Mouse (Mus musculus) stomach, embryonic 16.5 days (tissue): Measurements from ENCODE around the gene Zbtb42. TPM values are rescaled to one million over a fixed set of nuclear protein-coding genes. Genes with fewer than 3 reads are reported as not detected.

Source experiments
- ATAC-seq: fragments of 200-750 bp; cut with Nextera tagmentation; 2 replicates; pipeline ENCODE4 v1.8.0; 2017; ENCODE audit warnings: moderate number of reproducible peaks, moderate TSS enrichment; ENCODE audit not compliant: insufficient read depth, low FRiP score
- H3K27ac ChIP-seq: fragments of 300-500 bp; sonication (generic); 2 replicates; pipeline ENCODE4 v1.5.1; 2014; ENCODE audit warnings: low read length
- H3K27me3 ChIP-seq: fragments of 300-500 bp; sonication (generic); 2 replicates; pipeline ENCODE4 v1.6.1; 2014; ENCODE audit warnings: low read length, control low read depth, mixed read lengths; ENCODE audit not compliant: control insufficient read depth, insufficient read depth
- H3K36me3 ChIP-seq: fragments of 300-500 bp; sonication (generic); 2 replicates; pipeline ENCODE4 v1.6.1; 2014; ENCODE audit warnings: low read length; ENCODE audit not compliant: control insufficient read depth, insufficient read depth
- H3K4me1 ChIP-seq: fragments of 300-500 bp; sonication (generic); 2 replicates; pipeline ENCODE4 v1.6.1; 2014; ENCODE audit warnings: low read length, control low read depth, mixed read lengths; ENCODE audit not compliant: control insufficient read depth, insufficient read depth
- H3K4me2 ChIP-seq: fragments of 300-500 bp; sonication (generic); 2 replicates; pipeline ENCODE4 v1.6.1; 2014; ENCODE audit warnings: low read depth, low read length, mixed read lengths
- H3K4me3 ChIP-seq: fragments of 300-500 bp; sonication (generic); replicated peaks from 2 replicates; pipeline ENCODE4 v1.5.1; 2014; ENCODE audit warnings: mild to moderate bottlenecking, low read length
- H3K9ac ChIP-seq: fragments of 300-500 bp; sonication (generic); 2 replicates; pipeline ENCODE4 v1.6.1; 2014; ENCODE audit warnings: low read length
- H3K9me3 ChIP-seq: fragments of 300-500 bp; sonication (generic); replicated peaks from 2 replicates; pipeline ENCODE4 v1.6.1; 2016; ENCODE audit warnings: low read length, control low read depth; ENCODE audit not compliant: control insufficient read depth
- WGBS: fragments of 180-500 bp; shearing (Covaris S2); extraction: QIAGEN DNeasy Blood & Tissue Kit; methylation state at CpG from one replicate; pipeline ENCODE4 v1.1.7; 2014; 5-methylcytosine and 5-hydroxymethylcytosine counted together
- polyA plus RNA-seq: library from polyadenylated mRNA; unstranded; fragments of >200 nt; fragmentation: Nextera tagmentation; extraction: Ambion mirVana; gene quantifications from 2 replicates; pipeline ENCODE4 v1.2.1, GENCODE M21; 2015

The Zbtb42 gene
- polyA plus RNA-seq, 1 experiment from 2014 or later = 9.7 TPM

- 32% methylated on average over 7 of the region's 7 CpGs for WGBS
- H3K9ac ChIP-seq = no peak overlapping the region
- H3K4me3 ChIP-seq = no peak overlapping the region
- ATAC-seq = no peak
- no peaks in the 10 kb centered on the region for H3K9me3 ChIP-seq
- H3K27me3 ChIP-seq = no peaks in the 10 kb centered on the region
- H3K4me1 ChIP-seq = 0 out of 2 replicates have a peak, but pooled peaks cover 3% of the 10 kb centered on the region
- H3K36me3 ChIP-seq = no peaks in the 10 kb centered on the region
- H3K27ac ChIP-seq = no peak overlapping the region
- H3K4me2 ChIP-seq = no peak overlapping the region
Observed at GRCm38 (mm10) chr12:112717140-112717539, 38.5 kb downstream of the Zbtb42 start.

GRCm38 (mm10) chr12:112718995-112719394, 40.4 kb downstream of the Zbtb42 start:
- H3K36me3 ChIP-seq = no peaks in the 10 kb centered on the region
- H3K27me3 ChIP-seq = no peaks in the 10 kb centered on the region
- no peak overlapping the region for H3K4me3 ChIP-seq
- ATAC-seq = no peak
- H3K4me1 ChIP-seq = peaks cover 10% of the 10 kb centered on the region
- H3K9ac ChIP-seq = no peak overlapping the region
- H3K9me3 ChIP-seq = no peaks in the 10 kb centered on the region
- no peak overlapping the region for H3K4me2 ChIP-seq
- H3K27ac ChIP-seq = no peak overlapping the region
- WGBS = 56% methylated on average over 5 of the region's 5 CpGs

- 50% methylated on average over 6 of the region's 6 CpGs for WGBS
- H3K4me1 ChIP-seq = peaks cover 18% of the 10 kb centered on the region
- ATAC-seq = no peak
Observed at GRCm38 (mm10) chr12:112720216-112720615, 41.6 kb downstream of the Zbtb42 start, which contains the start of gene Cep170b. Gene Cep170b (plus strand): TSS chr12:112720455.

GRCm38 (mm10) chr12:112720890-112721423, 42.3 kb downstream of the Zbtb42 start:
- Histone ChIP-seq H3K36me3 (no peaks in the 10 kb centered on the region), H3K9me3 (no peaks in the 10 kb centered on the region), H3K4me2 (peak overlapping the region; percentile 85), H3K27ac (peak overlapping the region; percentile 93), H3K4me1 (peaks cover 18% of the 10 kb centered on the region), H3K27me3 (no peaks in the 10 kb centered on the region), H3K4me3 (peak overlapping the region; percentile 73), H3K9ac (peak overlapping the region; percentile 90)
- 39% methylated on average over 12 of the region's 12 CpGs for WGBS
- ATAC-seq = no peak

More at GRCm38 (mm10) chr12:112720216-112720615, 41.6 kb downstream of the Zbtb42 start, which contains the start of gene Cep170b:
- no peaks in the 10 kb centered on the region for H3K9me3 ChIP-seq
- H3K27me3 ChIP-seq = no peaks in the 10 kb centered on the region
- H3K4me3 ChIP-seq = peak within 1 kb of the TSS; percentile 73
- H3K9ac ChIP-seq = peak within 1 kb of the TSS; percentile 90
- H3K4me2 ChIP-seq = peak within 1 kb of the TSS; percentile 85
- H3K36me3 ChIP-seq = no peaks in the 10 kb centered on the region
- H3K27ac ChIP-seq = peak within 1 kb of the TSS; percentile 93

- H3K9me3 ChIP-seq = no peaks in the 10 kb centered on the region
- peak overlapping the region; percentile 90 for H3K9ac ChIP-seq
- ATAC-seq = peak; percentile 75
- 3% methylated on average over 66 of the region's 69 CpGs for WGBS
- H3K27me3 ChIP-seq = no peaks in the 10 kb centered on the region
- H3K4me2 ChIP-seq = peak overlapping the region; percentile 85
- peak overlapping the region; percentile 93 for H3K27ac ChIP-seq
- peak overlapping the region; percentile 73 for H3K4me3 ChIP-seq
- peaks cover 18% of the 10 kb centered on the region for H3K4me1 ChIP-seq
- no peaks in the 10 kb centered on the region for H3K36me3 ChIP-seq
Observed at GRCm38 (mm10) chr12:112721424-112722239, 43.0 kb downstream of the Zbtb42 start.

- H3K27ac ChIP-seq = peak overlapping the region; percentile 92
- H3K27me3 ChIP-seq = no peaks in the 10 kb centered on the region
- WGBS = under 1% methylated on average over 46 of the region's 75 CpGs
- H3K4me3 ChIP-seq = peak overlapping the region; percentile 73
- peak overlapping the region; percentile 85 for H3K4me2 ChIP-seq
- peak; percentile 62 for ATAC-seq
- H3K9ac ChIP-seq = peak overlapping the region; percentile 90
- no peaks in the 10 kb centered on the region for H3K36me3 ChIP-seq
- no peaks in the 10 kb centered on the region for H3K9me3 ChIP-seq
- peaks cover 18% of the 10 kb centered on the region for H3K4me1 ChIP-seq
Observed at GRCm38 (mm10) chr12:112722240-112723027, 43.8 kb downstream of the Zbtb42 start.

- Histone ChIP-seq H3K4me1 (peaks cover 18% of the 10 kb centered on the region), H3K36me3 (no peaks in the 10 kb centered on the region), H3K9me3 (no peaks in the 10 kb centered on the region), H3K4me3 (peak overlapping the region; percentile 73), H3K9ac (peak overlapping the region; percentile 90), H3K4me2 (peak overlapping the region; percentile 85), H3K27ac (peak overlapping the region; percentile 92), H3K27me3 (no peaks in the 10 kb centered on the region)
- no peak for ATAC-seq
- 15% methylated on average over 5 of the region's 5 CpGs for WGBS
Observed at GRCm38 (mm10) chr12:112723028-112723330, 44.4 kb downstream of the Zbtb42 start.

- H3K36me3 ChIP-seq = no peaks in the 10 kb centered on the region
- WGBS = 80% methylated on average over 6 of the region's 6 CpGs
Observed at GRCm38 (mm10) chr12:112723445-112723844, 44.8 kb downstream of the Zbtb42 start.

More at GRCm38 (mm10) chr12:112723445-112723844, 44.8 kb downstream of the Zbtb42 start:
- Histone ChIP-seq H3K27ac (no peak overlapping the region), H3K4me2 (peak overlapping the region; percentile 85), H3K4me3 (peak overlapping the region; percentile 73), H3K4me1 (peaks cover 20% of the 10 kb centered on the region), H3K9ac (peak overlapping the region; percentile 90), H3K9me3 (no peaks in the 10 kb centered on the region), H3K27me3 (no peaks in the 10 kb centered on the region)
- no peak for ATAC-seq
